Mouse (Mus musculus) stomach, embryonic 15.5 days (tissue): Measurements from ENCODE around the gene Eif4a1. TPM values are rescaled to one million over a fixed set of nuclear protein-coding genes. Genes with fewer than 3 reads are reported as not detected.
"Not testable (repeated sequence)": the region's sequence is repeated elsewhere in the genome, so short reads cannot be mapped to it uniquely, and the experiment has no call there.

Experiments
- ATAC-seq: fragments of 200-750 bp; cut with Nextera tagmentation; 2 replicates; pipeline ENCODE4 v1.8.0; 2017; ENCODE audit warnings: low read depth, moderate number of reproducible peaks, moderate TSS enrichment; ENCODE audit not compliant: insufficient read depth, low FRiP score
- H3K27ac ChIP-seq: fragments of 300-500 bp; sonication (generic); 2 replicates; pipeline ENCODE4 v1.5.1; 2015; ENCODE audit warnings: mild to moderate bottlenecking, inconsistent platforms
- H3K27me3 ChIP-seq: fragments of 300-500 bp; sonication (generic); replicated peaks from 2 replicates; pipeline ENCODE4 v1.6.1; 2015; ENCODE audit warnings: inconsistent platforms
- H3K36me3 ChIP-seq: fragments of 300-500 bp; sonication (generic); 2 replicates; pipeline ENCODE4 v1.6.1; 2015; ENCODE audit warnings: inconsistent platforms
- H3K4me1 ChIP-seq: fragments of 300-500 bp; sonication (generic); 2 replicates; pipeline ENCODE4 v1.6.1; 2015; ENCODE audit warnings: inconsistent platforms
- H3K4me2 ChIP-seq: fragments of 300-500 bp; sonication (generic); 2 replicates; pipeline ENCODE4 v1.6.1; 2015; ENCODE audit warnings: mild to moderate bottlenecking, inconsistent platforms
- H3K4me3 ChIP-seq: fragments of 300-500 bp; sonication (generic); replicated peaks from 2 replicates; pipeline ENCODE4 v1.5.1; 2015; ENCODE audit warnings: inconsistent platforms
- H3K9ac ChIP-seq: fragments of 300-500 bp; sonication (generic); 2 replicates; pipeline ENCODE4 v1.6.1; 2015; ENCODE audit warnings: inconsistent platforms
- H3K9me3 ChIP-seq: fragments of 300-500 bp; sonication (generic); 2 replicates; pipeline ENCODE4 v1.6.1; 2016; ENCODE audit warnings: inconsistent platforms
- WGBS: fragments of 180-500 bp; shearing (Covaris S2); methylation state at CpG from one replicate; pipeline ENCODE4 v1.1.7; 2015; 5-methylcytosine and 5-hydroxymethylcytosine counted together
- polyA plus RNA-seq: library from polyadenylated mRNA; unstranded; fragments of >200 nt; fragmentation: Nextera tagmentation; extraction: Ambion mirVana; gene quantifications from 2 replicates; pipeline ENCODE4 v1.2.1, GENCODE M21; 2015

Eif4a1 gene
- polyA plus RNA-seq, 1 experiment from 2014 or later, result 442 TPM

DNA sequence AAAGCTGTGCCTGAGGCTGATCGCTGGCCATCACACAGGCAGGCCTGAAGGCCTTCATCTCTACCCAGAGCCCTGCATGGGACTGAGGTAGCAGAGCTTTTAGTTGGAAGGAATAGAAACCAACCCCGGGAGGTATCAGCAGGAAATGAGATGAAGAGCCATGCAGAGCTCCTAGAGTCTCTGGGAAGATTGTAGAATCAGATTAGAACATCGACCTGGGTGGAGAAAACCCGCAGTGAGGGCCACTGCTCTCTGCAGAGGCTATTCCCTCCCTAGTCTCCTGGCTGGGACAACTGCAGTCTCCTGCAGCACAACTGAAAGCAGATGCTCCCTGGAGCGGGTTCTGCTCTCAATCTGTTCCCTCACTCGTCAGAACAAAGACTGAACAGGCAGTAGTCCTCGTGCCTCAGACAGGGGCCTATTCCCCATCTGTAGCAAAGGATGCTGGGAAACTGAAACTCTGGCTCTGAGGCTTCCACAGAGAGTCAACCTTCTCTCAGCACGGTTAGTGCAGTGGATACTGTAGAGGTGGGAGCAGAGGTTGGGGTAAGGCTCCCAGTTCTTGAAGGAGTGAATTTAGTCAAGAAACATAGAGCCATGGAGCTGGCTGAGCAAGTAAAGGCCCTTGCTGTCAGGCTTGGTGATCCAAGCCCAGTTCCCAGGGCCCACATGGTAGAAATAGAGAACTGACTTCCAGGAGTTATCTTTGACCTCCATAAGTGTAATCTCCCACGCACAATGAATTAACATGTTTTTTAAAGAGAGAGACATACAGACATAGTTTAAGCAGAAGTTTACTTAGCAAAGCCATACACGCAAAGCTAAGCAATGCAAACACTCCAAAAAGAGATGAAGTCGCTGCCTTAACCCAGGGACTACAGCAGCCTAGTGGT lies 37.6 kb upstream of the Eif4a1 start:
- H3K27me3 ChIP-seq, result no peaks in the 10 kb centered on the region
- 51% methylated on average over 11 of the region's 11 CpGs for WGBS
- H3K4me2 ChIP-seq, result no peak overlapping the region
- H3K9me3 ChIP-seq, result no peaks in the 10 kb centered on the region
- no peak for ATAC-seq
- no peaks in the 10 kb centered on the region for H3K4me1 ChIP-seq
- no peak overlapping the region for H3K4me3 ChIP-seq
- no peak overlapping the region; the same call in 1 of the 2 replicates for H3K9ac ChIP-seq
- no peak overlapping the region for H3K27ac ChIP-seq
- no peaks in the 10 kb centered on the region for H3K36me3 ChIP-seq

GRCm38 (mm10) chr11:69708614-69709265 lies 36.5 kb upstream of the Eif4a1 start:
- H3K27ac ChIP-seq, result no peak overlapping the region
- no peak overlapping the region for H3K4me2 ChIP-seq
- H3K27me3 ChIP-seq, result no peaks in the 10 kb centered on the region
- no peaks in the 10 kb centered on the region for H3K4me1 ChIP-seq
- H3K9ac ChIP-seq, result no peak overlapping the region
- no peak for ATAC-seq
- 76% methylated on average over 3 of the region's 3 CpGs for WGBS
- H3K36me3 ChIP-seq, result no peaks in the 10 kb centered on the region
- no peaks in the 10 kb centered on the region for H3K9me3 ChIP-seq
- H3K4me3 ChIP-seq, result no peak overlapping the region

DNA sequence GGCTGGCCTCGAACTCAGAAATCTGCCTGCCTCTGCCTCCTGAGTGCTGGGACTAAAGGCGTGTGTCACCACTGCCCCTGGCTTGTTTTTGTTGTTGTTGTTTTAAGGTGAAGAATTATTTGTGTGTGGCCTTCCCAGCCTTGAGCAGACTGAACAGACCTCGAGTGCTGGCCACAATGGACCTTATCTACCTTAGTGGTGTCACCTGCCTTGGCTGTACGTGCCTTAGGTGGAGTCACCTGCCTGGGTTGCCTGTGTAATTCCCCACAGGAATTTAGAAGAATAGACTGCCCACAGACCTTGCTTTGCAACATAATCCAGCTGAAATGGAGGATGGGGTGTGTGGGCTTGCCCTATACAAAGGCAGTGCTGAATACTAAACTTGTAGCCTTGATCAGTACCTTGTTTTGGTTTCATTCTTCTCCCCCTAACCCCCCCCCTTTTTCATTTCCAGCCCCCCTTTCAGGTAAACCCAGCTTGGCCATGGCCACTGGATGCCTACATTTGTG lies 35.7 kb upstream of the Eif4a1 start:
- Histone ChIP-seq H3K27me3 (no peaks in the 10 kb centered on the region), H3K4me3 (no peak overlapping the region), H3K9me3 (no peaks in the 10 kb centered on the region), H3K27ac (no peak overlapping the region), H3K36me3 (no peaks in the 10 kb centered on the region), H3K4me1 (no peaks in the 10 kb centered on the region), H3K4me2 (no peak overlapping the region), H3K9ac (no peak overlapping the region)
- WGBS, result 74% methylated on average over 4 of the region's 4 CpGs
- no peak for ATAC-seq

GRCm38 (mm10) chr11:69707480-69707847 lies 35.2 kb upstream of the Eif4a1 start:
- no peak overlapping the region for H3K27ac ChIP-seq
- no peak overlapping the region for H3K4me2 ChIP-seq
- ATAC-seq, result no peak
- no peak overlapping the region for H3K9ac ChIP-seq
- no peak overlapping the region for H3K4me3 ChIP-seq
- no peaks in the 10 kb centered on the region for H3K9me3 ChIP-seq
- 86% methylated on average over 4 of the region's 4 CpGs for WGBS
- no peaks in the 10 kb centered on the region for H3K27me3 ChIP-seq
- no peaks in the 10 kb centered on the region for H3K4me1 ChIP-seq
- no peaks in the 10 kb centered on the region for H3K36me3 ChIP-seq

- no peak for ATAC-seq
- 50% methylated on average over 6 of the region's 6 CpGs for WGBS
- no peaks in the 10 kb centered on the region for H3K36me3 ChIP-seq
Observed at GRCm38 (mm10) chr11:69706775-69707479, 34.7 kb upstream of the Eif4a1 start.

DNA sequence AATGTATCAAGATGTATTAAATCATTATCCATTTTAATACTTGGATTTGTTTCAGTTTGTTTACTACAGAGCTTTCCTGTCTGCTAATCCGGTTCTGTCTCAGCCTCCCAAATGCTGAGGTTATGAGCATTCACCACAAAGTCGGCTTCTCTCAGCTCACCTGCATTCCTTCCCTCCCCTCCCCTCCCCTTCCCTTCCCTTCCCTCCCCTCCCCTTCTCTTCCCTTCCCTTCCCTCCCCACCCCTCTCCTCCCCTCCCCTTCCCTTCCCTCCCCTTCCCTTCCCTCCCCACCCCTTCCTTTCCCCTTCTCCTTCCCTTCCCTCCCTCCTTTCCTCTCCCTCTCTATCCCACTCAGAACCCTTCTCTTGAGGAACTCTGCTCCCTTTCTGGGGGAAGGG lies 32.4 kb upstream of the Eif4a1 start:
- no peaks in the 10 kb centered on the region for H3K4me1 ChIP-seq
- H3K4me3 ChIP-seq, result no peak overlapping the region
- 21% methylated on average over 2 of the region's 2 CpGs for WGBS
- no peak overlapping the region for H3K27ac ChIP-seq
- no peak overlapping the region for H3K4me2 ChIP-seq
- H3K9me3 ChIP-seq, result no peaks in the 10 kb centered on the region
- H3K36me3 ChIP-seq, result no peaks in the 10 kb centered on the region
- no peaks in the 10 kb centered on the region for H3K27me3 ChIP-seq
- H3K9ac ChIP-seq, result no peak overlapping the region
- no peak for ATAC-seq

More at GRCm38 (mm10) chr11:69706775-69707479, 34.7 kb upstream of the Eif4a1 start:
- Histone ChIP-seq H3K9me3 (no peaks in the 10 kb centered on the region), H3K27ac (no peak overlapping the region), H3K9ac (no peak overlapping the region), H3K4me3 (no peak overlapping the region), H3K27me3 (no peaks in the 10 kb centered on the region), H3K4me2 (no peak overlapping the region), H3K4me1 (no peaks in the 10 kb centered on the region)

DNA sequence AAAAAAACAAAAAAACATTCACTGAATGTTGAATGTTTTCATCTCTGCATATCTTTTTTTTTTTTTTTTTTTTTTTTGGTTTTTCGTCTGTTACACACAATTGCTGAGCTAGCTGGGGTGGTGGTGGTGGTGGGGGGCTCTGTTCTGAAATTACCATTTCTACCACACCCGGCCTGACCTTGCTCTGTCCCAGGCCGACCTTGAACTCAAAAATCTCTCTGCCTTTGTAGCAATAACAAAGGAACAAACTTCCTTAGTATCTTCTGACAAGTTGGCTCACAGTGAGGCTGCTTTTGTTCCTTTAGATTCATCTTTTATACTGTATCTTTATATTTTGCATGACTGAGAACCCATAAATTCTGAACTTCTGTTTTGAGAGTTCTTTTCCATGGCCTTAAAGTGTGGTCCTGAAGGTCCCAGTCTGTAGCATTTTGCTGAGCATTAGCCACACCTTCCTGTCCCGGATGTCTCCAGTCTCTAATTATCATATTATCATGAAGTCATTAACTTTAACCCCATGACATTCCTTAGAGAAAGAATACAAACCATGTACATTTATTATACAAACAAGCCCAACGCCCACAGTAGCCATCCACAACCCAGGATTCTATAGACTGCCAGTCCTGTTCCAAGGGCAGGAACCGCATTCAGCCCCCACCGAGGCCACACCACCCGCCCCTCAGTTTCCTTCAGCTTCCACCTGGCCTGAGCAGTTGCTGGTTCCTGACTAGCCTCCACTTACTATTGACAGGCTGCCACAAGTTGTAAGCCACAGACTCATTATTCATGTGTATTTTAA lies 31.8 kb upstream of the Eif4a1 start:
- Histone ChIP-seq H3K4me3 (no peak overlapping the region), H3K27ac (no peak overlapping the region), H3K27me3 (no peaks in the 10 kb centered on the region), H3K4me2 (no peak overlapping the region), H3K9ac (no peak overlapping the region), H3K36me3 (no peaks in the 10 kb centered on the region), H3K9me3 (no peaks in the 10 kb centered on the region), H3K4me1 (no peaks in the 10 kb centered on the region)
- WGBS, result 60% methylated on average over 8 of the region's 8 CpGs
- ATAC-seq, result no peak

GRCm38 (mm10) chr11:69703381-69703780 lies 31.2 kb upstream of the Eif4a1 start:
- H3K9me3 ChIP-seq, H3K4me2 ChIP-seq, ATAC-seq, H3K9ac ChIP-seq, H3K4me3 ChIP-seq, H3K36me3 ChIP-seq, H3K27ac ChIP-seq, H3K4me1 ChIP-seq, H3K27me3 ChIP-seq: not testable (repeated sequence)
- WGBS, result 66% methylated on average over 3 of the region's 3 CpGs

GRCm38 (mm10) chr11:69702886-69703285 lies 30.7 kb upstream of the Eif4a1 start:
- ATAC-seq, H3K9ac ChIP-seq, H3K27ac ChIP-seq, H3K4me1 ChIP-seq, H3K27me3 ChIP-seq, H3K4me3 ChIP-seq, H3K36me3 ChIP-seq, H3K4me2 ChIP-seq, H3K9me3 ChIP-seq: not testable (repeated sequence)
- WGBS, result 89% methylated on average over 10 of the region's 10 CpGs

GRCm38 (mm10) chr11:69699595-69699994 lies 27.4 kb upstream of the Eif4a1 start:
- Histone ChIP-seq H3K36me3 (no peaks in the 10 kb centered on the region), H3K9me3 (no peaks in the 10 kb centered on the region), H3K27ac (no peak overlapping the region), H3K4me2 (no peak overlapping the region), H3K27me3 (no peaks in the 10 kb centered on the region), H3K4me3 (no peak overlapping the region), H3K4me1 (peaks cover 10% of the 10 kb centered on the region; the same call in 1 of the 2 replicates), H3K9ac (no peak overlapping the region)
- WGBS, result 33% methylated on average over 1 of the region's 1 CpGs
- no peak for ATAC-seq

DNA sequence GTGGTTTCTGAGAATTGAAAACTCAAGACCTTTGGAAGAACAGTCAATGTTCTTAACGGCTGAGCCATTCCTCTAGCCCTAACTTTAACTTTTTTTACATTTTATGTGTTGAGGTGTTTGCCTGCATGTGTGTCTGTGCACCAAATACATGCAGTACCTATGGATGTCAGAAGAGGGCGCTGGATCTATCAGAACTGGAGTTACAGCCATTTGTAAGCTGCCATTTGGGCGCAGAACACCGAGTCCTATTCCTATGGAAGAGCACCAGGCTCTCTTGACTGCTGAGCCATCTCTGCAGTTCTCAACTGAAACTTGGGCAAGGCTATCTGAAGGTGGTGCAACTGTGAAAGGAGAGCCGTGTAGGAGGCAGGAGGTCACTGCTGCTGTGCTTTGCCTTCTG lies 26.4 kb upstream of the Eif4a1 start:
- WGBS, result 73% methylated on average over 5 of the region's 5 CpGs
- Histone ChIP-seq H3K36me3 (no peaks in the 10 kb centered on the region), H3K4me2 (no peak overlapping the region), H3K9ac (no peak overlapping the region), H3K4me1 (peaks cover 10% of the 10 kb centered on the region; the same call in 1 of the 2 replicates), H3K27ac (no peak overlapping the region), H3K9me3 (no peaks in the 10 kb centered on the region), H3K4me3 (no peak overlapping the region), H3K27me3 (no peaks in the 10 kb centered on the region)
- no peak for ATAC-seq
